Mouse (Mus musculus) brain, embryonic 14.5 days (tissue): ENCODE data around the gene Rhag.

Source experiments
- CTCF ChIP-seq: fragments of 200-500 bp; IDR thresholded peaks from 2 replicates; pipeline ENCODE4 v1.5.1; 2012; ENCODE audit warnings: inconsistent platforms, mild to moderate bottlenecking, moderate library complexity, borderline replicate concordance; ENCODE audit not compliant: insufficient read depth, insufficient read length; ENCODE audit errors: extremely low read depth
- POLR2A ChIP-seq: fragments of 200-500 bp; IDR thresholded peaks from 2 replicates; pipeline ENCODE4 v1.6.1; 2012; ENCODE audit warnings: mild to moderate bottlenecking, inconsistent platforms, borderline replicate concordance; ENCODE audit not compliant: poor library complexity, insufficient read depth, insufficient read length, severe bottlenecking; ENCODE audit errors: extremely low read depth

GRCm38 (mm10) chr17:40874701-40875100 lies 63.8 kb downstream of the Rhag start:
- no peak for TF ChIP-seq CTCF
- no peak for TF ChIP-seq POLR2A
